Mouse (Mus musculus): Measurements from ENCODE around the gene Sec22c.

The Sec22c gene

GRCm38 (mm10) chr9:121644855-121645254 is 60.4 kb downstream of the Sec22c start:
- no peak for DNase-seq

GRCm38 (mm10) chr9:121642401-121643181 is 62.7 kb downstream of the Sec22c start, which contains the start of gene Vipr1:
Gene Vipr1 (plus strand): TSS chr9:121642716.
- DNase-seq: peak; percentile 68

- DNase-seq: peak; percentile 71
Observed at GRCm38 (mm10) chr9:121642001-121642400, 63.3 kb downstream of the Sec22c start, which contains the start of gene Lyzl4. Gene Lyzl4 (minus strand): TSS chr9:121642096.

- no peak for DNase-seq
Observed at GRCm38 (mm10) chr9:121641235-121641915, 63.9 kb downstream of the Sec22c start.

GRCm38 (mm10) chr9:121639790-121640189 is 65.5 kb downstream of the Sec22c start:
- no peak for DNase-seq

GRCm38 (mm10) chr9:121635835-121636576 is 69.3 kb downstream of the Sec22c start:
- no peak for DNase-seq

- DNase-seq: no peak
Observed at GRCm38 (mm10) chr9:121633306-121633705, 72.0 kb downstream of the Sec22c start.

- no peak for DNase-seq
Observed at GRCm38 (mm10) chr9:121632891-121633290, 72.4 kb downstream of the Sec22c start.

GRCm38 (mm10) chr9:121631946-121632345 is 73.3 kb downstream of the Sec22c start:
- peak; percentile 23 for DNase-seq

GRCm38 (mm10) chr9:121630627-121631026 is 74.7 kb downstream of the Sec22c start:
- no peak for DNase-seq
